24 mouse cellular contexts compared by ENCODE assay signal in genomic region chr2:102807633-102808032, GRCm38 (mm10).
DNase-seq lines count a peak whose midpoint lies in the region; ATAC-seq and TF ChIP-seq lines count a peak whose summit lies in the region.
"Had no signal": no experiment of that assay in that cellular context is flagged by ENCODE, and none has a peak within 500 bp of the region (broad histone marks: within the 10 kb centered on the region; RNA-seq: fewer than 3 reads in every experiment).

No protein-coding gene starts in this region.

- peak; percentile 29; the same call in 1 of the 2 replicates for ATAC-seq in forebrain, embryonic 14.5 days
- ATAC-seq in forebrain, embryonic 12.5 days (ENCODE audit: low FRiP score), result no peak
- ATAC-seq in lung, embryonic 16.5 days (ENCODE audit: low read depth), result peak; percentile 71
- ATAC-seq in liver, embryonic 12.5 days, result no peak
- ATAC-seq: activated CD4-positive, CD25-positive, alpha-beta regulatory T cell, adult 4 months; hindbrain, embryonic 16.5 days; intestine, embryonic 15.5 days; liver, postnatal 0 days had no signal

- H3K4me3 ChIP-seq in forebrain, embryonic 14.5 days (ENCODE audit: low read depth, low read length), result no peak overlapping the region
- no peak overlapping the region for H3K4me3 ChIP-seq in forebrain, embryonic 12.5 days (replicated peaks)
- H3K4me3 ChIP-seq in lung, embryonic 16.5 days (ENCODE audit: low read length), result no peak overlapping the region
- H3K4me3 ChIP-seq in liver, embryonic 12.5 days, result no peak overlapping the region
- H3K4me3 ChIP-seq: embryonic facial prominence, embryonic 15.5 days; hindbrain, embryonic 10.5 days; intestine, embryonic 15.5 days; neural tube, embryonic 15.5 days had no signal

- no peaks in the 10 kb centered on the region for H3K36me3 ChIP-seq in forebrain, embryonic 14.5 days (ENCODE audit: control insufficient read depth, insufficient read depth, low read length)
- no peaks in the 10 kb centered on the region for H3K36me3 ChIP-seq in forebrain, embryonic 12.5 days (replicated peaks)
- no peaks in the 10 kb centered on the region for H3K36me3 ChIP-seq in lung, embryonic 16.5 days (ENCODE audit: control insufficient read depth, insufficient read depth, low read length)
- H3K36me3 ChIP-seq in liver, embryonic 12.5 days, result peaks cover 4% of the 10 kb centered on the region; the same call in 1 of the 2 replicates
- H3K36me3 ChIP-seq: embryonic facial prominence, embryonic 15.5 days; hindbrain, embryonic 10.5 days; intestine, embryonic 15.5 days; neural tube, embryonic 15.5 days had no signal

- H3K4me2 ChIP-seq in forebrain, embryonic 14.5 days (ENCODE audit: low read length), result no peak overlapping the region
- H3K4me2 ChIP-seq in forebrain, embryonic 12.5 days, result no peak overlapping the region
- H3K4me2 ChIP-seq in lung, embryonic 16.5 days (ENCODE audit: low read depth, low read length), result no peak overlapping the region
- no peak overlapping the region for H3K4me2 ChIP-seq in liver, embryonic 12.5 days
- H3K4me2 ChIP-seq: embryonic facial prominence, embryonic 15.5 days; heart, embryonic 11.5 days; intestine, embryonic 15.5 days; midbrain, embryonic 11.5 days; neural tube, embryonic 15.5 days had no signal

- TF ChIP-seq POLR2A in brain, embryonic 14.5 days (IDR thresholded peaks at IDR 0.05; ENCODE audit: borderline replicate concordance, extremely low read depth, insufficient read depth, insufficient read length, poor library complexity, severe bottlenecking), result no peak

- H3K27me3 ChIP-seq in forebrain, embryonic 14.5 days (replicated peaks; ENCODE audit: control insufficient read depth, insufficient read depth, low read length), result no peaks in the 10 kb centered on the region
- H3K27me3 ChIP-seq in forebrain, embryonic 12.5 days, result no peaks in the 10 kb centered on the region
- no peaks in the 10 kb centered on the region for H3K27me3 ChIP-seq in lung, embryonic 16.5 days (ENCODE audit: control insufficient read depth, insufficient read depth, low read depth, low read length)
- no peaks in the 10 kb centered on the region for H3K27me3 ChIP-seq in liver, embryonic 12.5 days (replicated peaks)
- H3K27me3 ChIP-seq: embryonic facial prominence, embryonic 15.5 days; intestine, embryonic 15.5 days; neural tube, embryonic 15.5 days had no signal

- no peak for TF ChIP-seq CTCF in brain, embryonic 14.5 days (IDR thresholded peaks at IDR 0.05; ENCODE audit: borderline replicate concordance, extremely low read depth, insufficient read depth, insufficient read length)

- H3K9me3 ChIP-seq in forebrain, embryonic 14.5 days (replicated peaks; ENCODE audit: control insufficient read depth, low read length), result no peaks in the 10 kb centered on the region
- no peaks in the 10 kb centered on the region for H3K9me3 ChIP-seq in forebrain, embryonic 12.5 days
- H3K9me3 ChIP-seq in lung, embryonic 16.5 days (ENCODE audit: control insufficient read depth, low read length), result no peaks in the 10 kb centered on the region
- H3K9me3 ChIP-seq in liver, embryonic 12.5 days (replicated peaks), result no peaks in the 10 kb centered on the region
- H3K9me3 ChIP-seq: embryonic facial prominence, embryonic 15.5 days; hindbrain, embryonic 10.5 days; intestine, embryonic 15.5 days; neural tube, embryonic 15.5 days had no signal

- H3K4me1 ChIP-seq in forebrain, embryonic 14.5 days (ENCODE audit: control insufficient read depth, insufficient read depth, low read length), result no peaks in the 10 kb centered on the region
- H3K4me1 ChIP-seq in forebrain, embryonic 12.5 days, result no peaks in the 10 kb centered on the region
- no peaks in the 10 kb centered on the region; the same call in 1 of the 2 replicates for H3K4me1 ChIP-seq in lung, embryonic 16.5 days (replicated peaks; ENCODE audit: control insufficient read depth, insufficient read depth, low read length)
- H3K4me1 ChIP-seq in liver, embryonic 12.5 days, result no peaks in the 10 kb centered on the region
- H3K4me1 ChIP-seq: hindbrain, embryonic 10.5 days; intestine, embryonic 15.5 days; neural tube, embryonic 15.5 days had no signal

- DNase-seq in forebrain, embryonic 14.5 days (ENCODE audit: low spot score), result peak; percentile 68
- DNase-seq in lung, postnatal 36 days, result no peak
- peak; percentile 71 for DNase-seq in brain, embryonic 14.5 days (ENCODE audit: low read depth)
- no peak for DNase-seq in ovary, postnatal 36 days (ENCODE audit: low spot score)
- DNase-seq: adrenal gland, postnatal 10 days; B cell, adult 2 months; cerebellum, adult 9-11 months; gastrocnemius, postnatal 10 days; kidney, postnatal 25 days; layer of hippocampus, postnatal 36 days; liver, postnatal 0 days; thymus, adult 18-20 months; thymus, postnatal 36 days had no signal

- 76% methylated on average over 3 of the region's 3 CpGs for WGBS in forebrain, embryonic 14.5 days
- WGBS in forebrain, embryonic 12.5 days, result 83% methylated on average over 3 of the region's 3 CpGs
- 36% methylated on average over 3 of the region's 3 CpGs for WGBS in lung, embryonic 16.5 days
- 59% methylated on average over 3 of the region's 3 CpGs for WGBS in liver, embryonic 12.5 days (ENCODE audit: insufficient replicate concordance)

- no peak overlapping the region for H3K9ac ChIP-seq in forebrain, embryonic 14.5 days (ENCODE audit: low read length)
- H3K9ac ChIP-seq in forebrain, embryonic 12.5 days, result no peak overlapping the region
- H3K9ac ChIP-seq in lung, embryonic 16.5 days (ENCODE audit: low read length), result no peak overlapping the region
- H3K9ac ChIP-seq in liver, embryonic 12.5 days, result no peak overlapping the region
- H3K9ac ChIP-seq: embryonic facial prominence, embryonic 15.5 days; intestine, embryonic 15.5 days; liver, postnatal 0 days; neural tube, embryonic 15.5 days had no signal

- no peak overlapping the region for H3K27ac ChIP-seq in forebrain, embryonic 14.5 days (ENCODE audit: low read depth, low read length)
- no peak overlapping the region for H3K27ac ChIP-seq in forebrain, embryonic 12.5 days
- H3K27ac ChIP-seq in lung, embryonic 16.5 days (ENCODE audit: low read length), result peak overlapping the region; percentile 56
- H3K27ac ChIP-seq in liver, embryonic 12.5 days, result no peak overlapping the region
- H3K27ac ChIP-seq: embryonic facial prominence, embryonic 15.5 days; hindbrain, embryonic 10.5 days; intestine, embryonic 15.5 days; neural tube, embryonic 15.5 days had no signal

Comparison
In these comparisons a context has a peak if more than half of its experiments do, and no peak if none do; other contexts are left out.
1. ATAC-seq: peak in forebrain, embryonic 14.5 days (single experiment) and lung, embryonic 16.5 days (single experiment); none in forebrain, embryonic 12.5 days (single experiment) and liver, embryonic 12.5 days (single experiment).
2. DNase-seq: peak in forebrain, embryonic 14.5 days (single experiment) and brain, embryonic 14.5 days (single experiment); none in lung, postnatal 36 days (single experiment) and ovary, postnatal 36 days (single experiment).